Mouse (Mus musculus): ENCODE measurements at regions not wholly inside any gene's neighbourhood (a gene's known extent, or its start where the extent isn't known, plus 50 kb on each side); places are given as distances from the start of the nearest gene placed in this dataset.

DNA sequence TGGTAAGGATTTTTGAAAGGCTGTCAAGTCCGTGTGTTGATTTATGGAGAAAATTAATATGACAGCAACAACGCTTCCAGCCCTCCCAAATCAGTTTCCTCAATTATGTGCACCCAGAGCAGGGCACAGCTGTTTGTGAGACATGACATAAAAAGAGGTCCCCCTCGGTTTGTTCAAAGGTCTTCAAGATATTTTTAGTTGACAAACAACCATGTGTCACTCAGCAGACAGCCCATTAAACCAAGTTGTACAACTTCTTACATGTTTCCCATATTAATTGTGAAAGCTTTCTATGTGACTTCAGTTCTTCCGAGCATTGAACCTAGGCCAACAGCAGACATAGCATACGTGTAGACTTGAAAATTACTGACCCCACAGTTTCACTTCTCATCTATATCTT, 131.5 kb upstream of the Cdh5 start:
- TF ChIP-seq CTCF (IDR thresholded peaks at IDR 0.05; ENCODE audit: low read depth, low read length) (no peak), POLR2A (IDR thresholded peaks at IDR 0.05; ENCODE audit: insufficient read depth, low read length) (no peak)
